Mouse (Mus musculus) ES-Bruce4 (cell line): Measurements from ENCODE around the gene Dennd5a.

Source experiments
- EP300 ChIP-seq: IDR thresholded peaks from 2 replicates; pipeline ENCODE4 v1.6.1; 2011; ENCODE audit warnings: low read depth, low read length; ENCODE audit not compliant: insufficient read depth
- POLR2A ChIP-seq: IDR thresholded peaks from one replicate; pipeline ENCODE4 v1.8.1; 2011; ENCODE audit warnings: low read length; ENCODE audit not compliant: insufficient read depth

DNA sequence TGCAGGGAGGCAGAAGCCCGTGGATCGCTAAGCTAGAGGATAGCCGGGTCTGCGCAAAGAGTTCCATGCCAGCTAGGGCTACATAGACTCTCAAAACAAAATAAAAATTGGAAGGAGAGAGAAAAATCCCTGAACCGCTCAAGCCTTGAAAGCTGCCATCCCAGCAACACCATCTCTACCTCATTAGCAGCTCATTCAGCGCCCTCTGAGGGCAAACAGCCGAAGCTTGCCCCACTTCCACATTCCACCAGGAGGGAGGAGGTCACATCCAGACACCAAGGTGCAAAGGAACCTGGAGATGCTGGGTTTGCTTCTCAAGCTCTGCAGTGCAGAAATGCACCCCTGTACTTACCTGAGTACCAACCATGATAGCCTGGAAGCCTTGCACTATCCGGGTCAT, 84.2 kb downstream of the Dennd5a start:
- TF ChIP-seq POLR2A = no peak
- no peak for TF ChIP-seq EP300
